Mouse (Mus musculus) limb, embryonic 12.5 days (tissue): ENCODE data around the gene Ctsc. TPM values are rescaled to one million over a fixed set of nuclear protein-coding genes. Genes with fewer than 3 reads are reported as not detected.
A peak's percentile ranks its signal among the peaks of the same experiment; 100 is the strongest.

Source experiments
- ATAC-seq: fragments of 200-750 bp; cut with Nextera tagmentation; 2 replicates; pipeline ENCODE4 v1.8.0; 2017; ENCODE audit warnings: low read depth, moderate TSS enrichment; ENCODE audit not compliant: insufficient number of reproducible peaks, insufficient read depth, low FRiP score, low TSS enrichment
- H3K27ac ChIP-seq: fragments of 300-500 bp; sonication (generic); 2 replicates; pipeline ENCODE4 v1.5.1; 2016; ENCODE audit warnings: mild to moderate bottlenecking, moderate library complexity
- H3K27me3 ChIP-seq: fragments of 300-500 bp; sonication (generic); 2 replicates; pipeline ENCODE4 v1.6.1; 2016; ENCODE audit warnings: mild to moderate bottlenecking, moderate library complexity
- H3K36me3 ChIP-seq: fragments of 300-500 bp; sonication (generic); 2 replicates; pipeline ENCODE4 v1.6.1; 2016; ENCODE audit warnings: mild to moderate bottlenecking, moderate library complexity
- H3K4me1 ChIP-seq: fragments of 300-500 bp; sonication (generic); replicated peaks from 2 replicates; pipeline ENCODE4 v1.6.1; 2016
- H3K4me2 ChIP-seq: fragments of 300-500 bp; sonication (generic); 2 replicates; pipeline ENCODE4 v1.6.1; 2016; ENCODE audit warnings: mild to moderate bottlenecking, moderate library complexity
- H3K4me3 ChIP-seq: fragments of 300-500 bp; sonication (generic); replicated peaks from 2 replicates; pipeline ENCODE4 v1.5.1; 2016; ENCODE audit warnings: mild to moderate bottlenecking
- H3K9ac ChIP-seq: fragments of 300-500 bp; sonication (generic); replicated peaks from 2 replicates; pipeline ENCODE4 v1.6.1; 2016; ENCODE audit warnings: mild to moderate bottlenecking, moderate library complexity
- H3K9me3 ChIP-seq: fragments of 300-500 bp; sonication (generic); 2 replicates; pipeline ENCODE4 v1.6.1; 2016; ENCODE audit warnings: mild to moderate bottlenecking, moderate library complexity
- WGBS: fragments of 180-500 bp; shearing (Covaris S2); methylation state at CpG from one replicate; pipeline ENCODE4 v1.1.7; 2016; 5-methylcytosine and 5-hydroxymethylcytosine counted together
- polyA plus RNA-seq: library from polyadenylated mRNA; unstranded; fragments of >200 nt; fragmentation: Nextera tagmentation; extraction: Ambion mirVana; gene quantifications from 2 replicates; pipeline ENCODE4 v1.2.1, GENCODE M21; 2016

The Ctsc gene
- polyA plus RNA-seq, 1 experiment from 2014 or later, result 36.7 TPM

DNA sequence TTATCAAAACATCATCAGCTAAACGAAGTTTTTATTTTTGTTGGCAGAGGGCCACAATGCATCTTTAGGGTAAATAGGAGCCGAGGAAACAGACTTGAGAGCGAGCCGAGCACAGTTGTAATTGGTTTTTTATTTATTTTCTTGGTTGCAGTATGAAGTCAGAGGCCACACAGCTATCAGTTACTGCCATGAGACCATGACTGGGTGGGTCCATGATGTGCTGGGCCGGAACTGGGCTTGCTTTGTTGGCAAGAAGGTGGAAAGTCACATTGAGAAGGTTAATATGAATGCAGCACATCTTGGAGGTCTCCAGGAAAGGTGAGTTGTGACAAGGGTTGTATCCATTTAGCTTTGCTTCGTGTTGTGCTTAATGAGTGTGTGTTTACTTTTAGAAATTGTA lies 19.0 kb downstream of the Ctsc start:
- H3K9me3 ChIP-seq, result no peaks in the 10 kb centered on the region
- WGBS, result 55% methylated on average over 6 of the region's 6 CpGs
- no peak for ATAC-seq
- H3K4me3 ChIP-seq, result no peak overlapping the region
- H3K36me3 ChIP-seq, result no peaks in the 10 kb centered on the region; the same call in 1 of the 2 replicates
- H3K27ac ChIP-seq, result no peak overlapping the region
- H3K9ac ChIP-seq, result no peak overlapping the region
- H3K4me2 ChIP-seq, result no peak overlapping the region
- H3K27me3 ChIP-seq, result no peaks in the 10 kb centered on the region
- H3K4me1 ChIP-seq, result peaks cover 4% of the 10 kb centered on the region; the same call in 1 of the 2 replicates

DNA sequence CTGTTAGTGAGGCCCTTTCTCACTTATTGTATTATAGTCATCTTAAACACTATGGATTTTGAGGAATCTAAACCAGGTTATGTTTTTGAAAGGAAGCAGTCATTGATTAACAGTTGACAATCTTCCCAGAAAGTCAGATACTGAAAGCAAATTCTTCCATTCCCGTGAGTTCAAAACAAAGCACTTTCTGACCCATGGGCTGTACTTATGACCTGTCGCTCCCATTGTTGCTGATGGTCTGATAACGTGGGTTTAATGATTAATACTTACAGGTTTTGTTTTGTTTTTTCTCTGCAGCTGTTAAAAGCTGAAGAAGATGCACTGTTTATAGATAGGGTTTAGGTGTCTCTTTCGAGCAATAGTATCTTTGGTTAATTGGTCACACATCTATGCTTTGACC lies 27.9 kb downstream of the Ctsc start:
- Histone ChIP-seq H3K36me3 (peaks cover 5% of the 10 kb centered on the region; the same call in 1 of the 2 replicates), H3K4me1 (no peaks in the 10 kb centered on the region), H3K9me3 (no peaks in the 10 kb centered on the region), H3K27me3 (no peaks in the 10 kb centered on the region), H3K4me2 (no peak overlapping the region), H3K9ac (no peak overlapping the region), H3K27ac (no peak overlapping the region), H3K4me3 (no peak overlapping the region)
- no peak for ATAC-seq
- WGBS, result 86% methylated on average over 4 of the region's 4 CpGs

- ATAC-seq, result no peak
- H3K9me3 ChIP-seq, result no peaks in the 10 kb centered on the region
- no peak overlapping the region for H3K4me2 ChIP-seq
- no peak overlapping the region for H3K9ac ChIP-seq
- H3K4me1 ChIP-seq, result no peaks in the 10 kb centered on the region
- H3K27me3 ChIP-seq, result no peaks in the 10 kb centered on the region
- 83% methylated on average over 3 of the region's 3 CpGs for WGBS
- no peak overlapping the region for H3K27ac ChIP-seq
- no peak overlapping the region for H3K4me3 ChIP-seq
- H3K36me3 ChIP-seq, result peaks cover 5% of the 10 kb centered on the region; the same call in 1 of the 2 replicates
Measured at GRCm38 (mm10) chr7:88306725-88307124, 28.8 kb downstream of the Ctsc start.

- 0 out of 2 replicates have a peak, but pooled peaks cover 5% of the 10 kb centered on the region for H3K36me3 ChIP-seq
- H3K4me1 ChIP-seq, result no peaks in the 10 kb centered on the region
- no peak overlapping the region for H3K9ac ChIP-seq
- ATAC-seq, result no peak
- WGBS, result 90% methylated on average over 3 of the region's 3 CpGs
- H3K27ac ChIP-seq, result no peak overlapping the region
- H3K27me3 ChIP-seq, result no peaks in the 10 kb centered on the region
- H3K4me2 ChIP-seq, result no peak overlapping the region
- no peak overlapping the region for H3K4me3 ChIP-seq
- no peaks in the 10 kb centered on the region for H3K9me3 ChIP-seq
Measured at GRCm38 (mm10) chr7:88310398-88311180, 32.7 kb downstream of the Ctsc start.

DNA sequence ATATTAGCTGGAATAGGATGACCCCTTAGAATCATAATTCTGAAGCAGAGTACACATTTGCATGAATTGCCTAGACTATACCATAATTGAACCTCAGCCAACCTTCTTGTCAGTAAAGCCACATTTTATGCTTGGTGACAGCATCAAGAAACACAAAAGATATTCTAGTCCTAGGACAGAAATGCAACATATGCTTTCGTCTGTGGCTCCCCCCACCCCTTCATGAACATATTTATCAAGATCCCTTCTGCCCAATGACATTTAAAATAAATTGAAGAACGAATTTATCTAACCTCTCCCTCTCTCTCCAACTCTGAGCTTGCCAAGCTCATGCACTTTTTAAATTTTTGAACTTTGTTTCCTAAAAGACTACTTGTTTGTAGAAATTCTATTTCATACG lies 38.5 kb downstream of the Ctsc start:
- H3K9ac ChIP-seq, result no peak overlapping the region
- H3K4me3 ChIP-seq, result no peak overlapping the region
- no peaks in the 10 kb centered on the region for H3K9me3 ChIP-seq
- no peak overlapping the region for H3K4me2 ChIP-seq
- peaks cover 8% of the 10 kb centered on the region; the same call in 1 of the 2 replicates for H3K4me1 ChIP-seq
- ATAC-seq, result no peak
- 72% methylated on average over 3 of the region's 3 CpGs for WGBS
- H3K36me3 ChIP-seq, result no peaks in the 10 kb centered on the region
- no peak overlapping the region for H3K27ac ChIP-seq
- H3K27me3 ChIP-seq, result no peaks in the 10 kb centered on the region

GRCm38 (mm10) chr7:88318474-88318873 lies 40.6 kb downstream of the Ctsc start:
- Histone ChIP-seq H3K4me3 (no peak overlapping the region), H3K27ac (no peak overlapping the region), H3K9me3 (no peaks in the 10 kb centered on the region), H3K27me3 (no peaks in the 10 kb centered on the region), H3K9ac (no peak overlapping the region), H3K4me1 (peaks cover 8% of the 10 kb centered on the region; the same call in 1 of the 2 replicates), H3K36me3 (no peaks in the 10 kb centered on the region), H3K4me2 (no peak overlapping the region)
- ATAC-seq, result no peak
- WGBS, result 64% methylated on average over 1 of the region's 1 CpGs

- H3K4me3 ChIP-seq, result no peak overlapping the region
- no peak for ATAC-seq
- H3K4me1 ChIP-seq, result peaks cover 8% of the 10 kb centered on the region; the same call in 1 of the 2 replicates
- no peaks in the 10 kb centered on the region for H3K27me3 ChIP-seq
- no peak overlapping the region for H3K9ac ChIP-seq
- no peaks in the 10 kb centered on the region for H3K9me3 ChIP-seq
- H3K4me2 ChIP-seq, result no peak overlapping the region
- H3K27ac ChIP-seq, result no peak overlapping the region
- 85% methylated on average over 2 of the region's 2 CpGs for WGBS
- no peaks in the 10 kb centered on the region for H3K36me3 ChIP-seq
Measured at GRCm38 (mm10) chr7:88318904-88319303, 41.0 kb downstream of the Ctsc start.

DNA sequence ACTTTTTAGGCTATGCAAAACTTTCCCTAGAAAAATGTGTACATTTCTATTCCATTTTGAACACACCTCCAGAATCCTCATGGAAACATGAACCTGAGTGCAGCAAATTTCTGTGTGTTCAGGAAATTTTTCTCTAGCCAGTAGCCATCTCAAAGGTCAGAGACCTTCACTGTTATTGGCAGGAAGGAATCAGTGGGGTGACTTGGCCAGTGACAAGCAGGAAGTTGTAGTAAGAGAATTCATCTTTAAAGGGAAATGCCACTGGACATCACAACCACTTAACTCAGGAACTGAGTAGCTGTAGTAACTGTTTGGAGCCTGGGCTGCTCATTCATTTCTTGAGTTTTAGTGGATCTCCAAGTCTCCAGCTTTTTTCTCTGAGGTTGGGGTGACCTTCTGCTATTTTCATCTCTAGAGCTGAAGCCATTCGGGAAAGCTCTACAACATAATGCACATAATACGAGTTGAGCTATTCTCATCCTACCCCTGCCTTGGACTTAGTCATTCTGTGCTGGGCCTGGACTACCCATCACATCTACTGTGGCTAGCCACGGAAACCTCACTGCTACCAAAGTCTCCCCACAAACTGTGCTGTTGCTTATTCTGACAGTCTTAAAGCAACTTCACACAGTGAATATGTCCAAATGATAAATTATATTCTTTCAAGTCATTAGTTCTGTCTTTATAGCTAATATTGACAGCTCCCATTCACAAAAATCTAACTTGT lies 41.7 kb downstream of the Ctsc start:
- H3K4me3 ChIP-seq, result no peak overlapping the region
- no peak for ATAC-seq
- H3K9ac ChIP-seq, result no peak overlapping the region
- no peaks in the 10 kb centered on the region for H3K36me3 ChIP-seq
- no peak overlapping the region for H3K27ac ChIP-seq
- 94% methylated on average over 3 of the region's 3 CpGs for WGBS
- H3K4me2 ChIP-seq, result no peak overlapping the region
- no peaks in the 10 kb centered on the region for H3K9me3 ChIP-seq
- H3K27me3 ChIP-seq, result no peaks in the 10 kb centered on the region
- H3K4me1 ChIP-seq, result peaks cover 8% of the 10 kb centered on the region; the same call in 1 of the 2 replicates

GRCm38 (mm10) chr7:88320628-88321336 lies 42.9 kb downstream of the Ctsc start:
- Histone ChIP-seq H3K36me3 (no peaks in the 10 kb centered on the region), H3K27ac (peak overlapping the region; percentile 53; the same call in 1 of the 2 replicates), H3K27me3 (no peaks in the 10 kb centered on the region), H3K4me3 (no peak overlapping the region), H3K4me1 (peaks cover 8% of the 10 kb centered on the region; the same call in 1 of the 2 replicates), H3K9ac (no peak overlapping the region), H3K9me3 (no peaks in the 10 kb centered on the region), H3K4me2 (no peak overlapping the region)
- 65% methylated on average over 12 of the region's 12 CpGs for WGBS
- peak; percentile 75 for ATAC-seq

- Histone ChIP-seq H3K4me2 (no peak overlapping the region), H3K4me1 (peaks cover 8% of the 10 kb centered on the region; the same call in 1 of the 2 replicates), H3K4me3 (no peak overlapping the region), H3K9ac (no peak overlapping the region), H3K27ac (no peak overlapping the region), H3K27me3 (no peaks in the 10 kb centered on the region), H3K9me3 (no peaks in the 10 kb centered on the region), H3K36me3 (no peaks in the 10 kb centered on the region)
- ATAC-seq, result no peak
- 93% methylated on average over 2 of the region's 2 CpGs for WGBS
Measured at GRCm38 (mm10) chr7:88322431-88322830, 44.5 kb downstream of the Ctsc start.

DNA sequence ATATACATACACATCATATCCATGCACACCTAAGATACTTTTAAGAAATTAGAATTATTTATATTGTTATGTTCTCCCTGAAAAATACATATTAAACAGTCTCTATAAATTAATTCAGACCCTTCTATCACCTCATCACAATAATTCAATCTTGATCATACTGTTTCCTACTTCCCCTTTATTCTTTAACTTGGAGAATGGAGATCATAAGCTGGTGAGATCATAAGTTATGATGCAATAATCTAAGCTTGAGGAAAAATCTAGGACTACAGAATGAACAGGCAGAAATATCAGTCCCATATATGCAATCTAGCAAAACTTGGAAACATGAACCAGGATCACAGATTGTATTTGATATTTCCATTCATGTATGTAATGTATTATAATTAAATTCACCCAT lies 49.6 kb downstream of the Ctsc start:
- Histone ChIP-seq H3K27ac (no peak overlapping the region), H3K9ac (no peak overlapping the region), H3K27me3 (no peaks in the 10 kb centered on the region), H3K4me3 (no peak overlapping the region), H3K4me2 (no peak overlapping the region), H3K4me1 (no peaks in the 10 kb centered on the region), H3K9me3 (no peaks in the 10 kb centered on the region), H3K36me3 (no peaks in the 10 kb centered on the region)
- no peak for ATAC-seq
